Mouse (Mus musculus) MEL (cell line): ENCODE measurements around the gene Hck. TPM values are rescaled to one million over a fixed set of nuclear protein-coding genes. Genes with fewer than 3 reads are reported as not detected.

Experiments used
- DNase-seq: peaks from one replicate; pipeline ENCODE4 v3.0.0; 2011; ENCODE audit warnings: low read depth, low spot score
- H3K27ac ChIP-seq: 2 replicates; pipeline ENCODE4 v1.5.1; 2012; ENCODE audit warnings: low read depth, mild to moderate bottlenecking, control low read depth, low read length, moderate library complexity; ENCODE audit not compliant: control insufficient read depth
- H3K27me3 ChIP-seq, 2 experiments: fragments of 150-350 bp in 1 of 2; sonication (generic) in 1 of 2; 2 replicates each; pipeline ENCODE4 v1.6.1; 2012; ENCODE audit warnings: low read length in 2 of 2, mild to moderate bottlenecking in 2 of 2, improper control_type of control experiment in 1 of 2, moderate library complexity in 1 of 2; ENCODE audit not compliant: insufficient read depth in 2 of 2, control insufficient read depth in 1 of 2
- H3K36me3 ChIP-seq, 2 experiments: 2 replicates each; pipeline ENCODE4 v1.6.1; 2012 to 2014; ENCODE audit warnings: low read length in 2 of 2, improper control_type of control experiment in 1 of 2, inconsistent platforms in 1 of 2, mild to moderate bottlenecking in 1 of 2; ENCODE audit not compliant: insufficient read depth in 2 of 2, control insufficient read depth in 1 of 2
- H3K4me1 ChIP-seq, 2 experiments: fragments of 150-350 bp in 1 of 2; sonication (generic) in 1 of 2; 2 replicates each; pipeline ENCODE4 v1.6.1; 2012; ENCODE audit warnings: low read length in 2 of 2, improper control_type of control experiment in 1 of 2, mild to moderate bottlenecking in 1 of 2; ENCODE audit not compliant: insufficient read depth in 2 of 2, control insufficient read depth in 1 of 2
- H3K4me3 ChIP-seq, 2 experiments: fragments of 150-350 bp in 1 of 2; sonication (generic) in 1 of 2; 2 replicates each; pipeline ENCODE4 v1.5.1; 2012; ENCODE audit warnings: low read depth in 2 of 2, low read length in 2 of 2, mild to moderate bottlenecking in 2 of 2, moderate library complexity in 2 of 2, control low read depth in 1 of 2, improper control_type of control experiment in 1 of 2; ENCODE audit not compliant: control insufficient read depth in 1 of 2, insufficient read depth in 1 of 2
- H3K79me2 ChIP-seq: 2 replicates; pipeline ENCODE4 v1.6.1; 2012; ENCODE audit warnings: mild to moderate bottlenecking, low read length, moderate library complexity; ENCODE audit not compliant: control insufficient read depth, poor library complexity, insufficient read depth
- H3K9ac ChIP-seq: 2 replicates; pipeline ENCODE4 v1.6.1; 2012; ENCODE audit warnings: low read depth, mild to moderate bottlenecking, control low read depth, low read length, moderate library complexity; ENCODE audit not compliant: control insufficient read depth, poor library complexity, severe bottlenecking
- H3K9me3 ChIP-seq: fragments of 150-350 bp; sonication (generic); replicated peaks from 2 replicates; pipeline ENCODE4 v1.6.1; 2012; ENCODE audit warnings: mild to moderate bottlenecking, low read length, improper control_type of control experiment, moderate library complexity; ENCODE audit not compliant: insufficient read depth
- CTCF ChIP-seq, 3 experiments: IDR thresholded peaks in 2 of 3; conservative IDR thresholded peaks in 1 of 3; 2 replicates each; pipeline ENCODE4 v1.5.1; 2011 to 2012; ENCODE audit warnings: low read length in 3 of 3, low read depth in 2 of 3, mild to moderate bottlenecking in 2 of 3, improper control_type of control experiment in 1 of 3, inconsistent platforms in 1 of 3, mixed read lengths in 1 of 3, moderate library complexity in 1 of 3; ENCODE audit not compliant: control insufficient read depth in 1 of 3, insufficient read depth in 1 of 3, poor library complexity in 1 of 3, severe bottlenecking in 1 of 3
- GATA1 ChIP-seq: IDR thresholded peaks from 2 replicates; pipeline ENCODE4 v1.6.1; 2011; ENCODE audit warnings: low read depth, low read length, improper control_type of control experiment
- JUND ChIP-seq: IDR thresholded peaks from 2 replicates; pipeline ENCODE4 v1.6.1; 2011; ENCODE audit warnings: low read depth, mild to moderate bottlenecking, improper control_type of control experiment, low read length
- MAFK ChIP-seq: IDR thresholded peaks from 2 replicates; pipeline ENCODE4 v1.6.1; 2011; ENCODE audit warnings: low read depth, mild to moderate bottlenecking, low read length, improper control_type of control experiment, borderline replicate concordance
- MAZ ChIP-seq: IDR thresholded peaks from 2 replicates; pipeline ENCODE4 v1.6.1; 2012; ENCODE audit warnings: low read depth, mild to moderate bottlenecking, inconsistent platforms, low read length, improper control_type of control experiment
- MYC ChIP-seq: IDR thresholded peaks from 2 replicates; pipeline ENCODE4 v1.6.1; 2011; ENCODE audit warnings: low read depth, mild to moderate bottlenecking, low read length, improper control_type of control experiment, moderate library complexity
- POLR2AphosphoS5 ChIP-seq: IDR thresholded peaks from 2 replicates; pipeline ENCODE4 v1.6.1; 2012; ENCODE audit warnings: low read depth, borderline replicate concordance, mild to moderate bottlenecking, inconsistent platforms, low read length, moderate library complexity, mixed read lengths
- RAD21 ChIP-seq: IDR thresholded peaks from 2 replicates; pipeline ENCODE4 v1.6.1; 2011; ENCODE audit warnings: mild to moderate bottlenecking, low read depth, low read length, improper control_type of control experiment
- SIN3A ChIP-seq: IDR thresholded peaks from 2 replicates; pipeline ENCODE4 v1.6.1; 2012; ENCODE audit warnings: low read length, improper control_type of control experiment, inconsistent platforms
- SMC3 ChIP-seq: IDR thresholded peaks from 2 replicates; pipeline ENCODE4 v1.6.1; 2011; ENCODE audit warnings: low read depth, low read length, improper control_type of control experiment
- UBTF ChIP-seq: IDR thresholded peaks from 2 replicates; pipeline ENCODE4 v1.6.1; 2012; ENCODE audit warnings: low read depth, mild to moderate bottlenecking, inconsistent platforms, low read length, improper control_type of control experiment, moderate library complexity, borderline replicate concordance; ENCODE audit not compliant: insufficient read depth
- USF2 ChIP-seq, 2 experiments: IDR thresholded peaks; 2 replicates each; pipeline ENCODE4 v1.6.1; 2011 to 2012; ENCODE audit warnings: improper control_type of control experiment in 2 of 2, low read length in 2 of 2, borderline replicate concordance in 1 of 2, inconsistent platforms in 1 of 2, low read depth in 1 of 2, mild to moderate bottlenecking in 1 of 2; ENCODE audit not compliant: insufficient read depth in 1 of 2
- ZC3H11A ChIP-seq: IDR thresholded peaks from 2 replicates; pipeline ENCODE4 v1.6.1; 2012; ENCODE audit warnings: low read depth, mild to moderate bottlenecking, inconsistent platforms, low read length, improper control_type of control experiment
- ZKSCAN1 ChIP-seq: IDR thresholded peaks from 2 replicates; pipeline ENCODE4 v1.6.1; 2012; ENCODE audit warnings: low read depth, mild to moderate bottlenecking, inconsistent platforms, low read length, improper control_type of control experiment, moderate library complexity
- ZMIZ1 ChIP-seq: IDR thresholded peaks from 2 replicates; pipeline ENCODE4 v1.6.1; 2012; ENCODE audit warnings: low read depth, mild to moderate bottlenecking, inconsistent platforms, low read length, improper control_type of control experiment, moderate library complexity
- ZNF384 ChIP-seq: IDR thresholded peaks from 2 replicates; pipeline ENCODE4 v1.6.1; 2012; ENCODE audit warnings: low read depth, mild to moderate bottlenecking, inconsistent platforms, low read length, improper control_type of control experiment
- polyA plus RNA-seq, 2 experiments: library from polyadenylated mRNA; stranded (reverse) in 1 of 2; unstranded in 1 of 2; fragments of >175 nt in 1 of 2; fragments of >200 nt in 1 of 2; gene quantifications; 2 replicates each; pipeline versions ENCODE4 v1.2.1 to v1.2.4; 2012; ENCODE audit warnings: low replicate concordance in 2 of 2, low read depth in 1 of 2; ENCODE audit not compliant: insufficient read length in 2 of 2, insufficient read depth in 1 of 2, missing spikeins in 1 of 2
- total RNA-seq: library from RNA; depleted of rRNA; stranded (reverse); fragments of 300-350 nt; gene quantifications from 2 replicates; pipeline ENCODE4 v1.2.3, GENCODE M21; 2012

Gene Hck
- total and polyA plus RNA-seq, 3 experiments: not detected

GRCm38 (mm10) chr2:153145346-153145745, 37.1 kb downstream of the Hck start:
- TF ChIP-seq ZNF384: no peak
- TF ChIP-seq ZMIZ1: no peak
- Histone ChIP-seq H3K9ac (no peak overlapping the region), H3K9me3 (no peaks in the 10 kb centered on the region), H3K27ac (no peak overlapping the region), H3K27me3 (no peaks in the 10 kb centered on the region; a peak in 1 of 4 replicates), H3K36me3 (no peaks in the 10 kb centered on the region), H3K4me1 (no peaks in the 10 kb centered on the region), H3K4me3 (no peak overlapping the region), H3K79me2 (no peaks in the 10 kb centered on the region)
- DNase-seq: no peak

GRCm38 (mm10) chr2:153147236-153147635, 39.0 kb downstream of the Hck start:
- Histone ChIP-seq H3K79me2 (no peaks in the 10 kb centered on the region), H3K9me3 (no peaks in the 10 kb centered on the region), H3K36me3 (no peaks in the 10 kb centered on the region), H3K4me3 (no peak overlapping the region), H3K27ac (no peak overlapping the region), H3K9ac (no peak overlapping the region), H3K27me3 (no peaks in the 10 kb centered on the region), H3K4me1 (no peaks in the 10 kb centered on the region)
- TF ChIP-seq ZKSCAN1 (no peak), JUND (no peak), SMC3 (no peak), POLR2AphosphoS5 (no peak), USF2 (IDR thresholded peaks at IDR 0.05; ENCODE audit: borderline replicate concordance in 1 of 2, insufficient read depth in 1 of 2, low read depth in 1 of 2, low read length in 2 of 2) (no peak), MAFK (no peak)
- no peak for DNase-seq

GRCm38 (mm10) chr2:153147715-153148114, 39.4 kb downstream of the Hck start:
- TF ChIP-seq CTCF (IDR thresholded peaks at IDR 0.05 in 2 of 3, conservative IDR thresholded peaks at IDR 0.05 in 1 of 3; ENCODE audit: control insufficient read depth in 1 of 3, insufficient read depth in 1 of 3, low read depth in 2 of 3, low read length in 3 of 3, poor library complexity in 1 of 3, severe bottlenecking in 1 of 3) (peak; percentile 73 to 90 (median 84)), SMC3 (peak; percentile 97), MAZ (0 out of 2 replicates have a peak, but pooled peaks have one; percentile 33), ZMIZ1 (no peak), RAD21 (peak; percentile 88), UBTF (no peak), ZC3H11A (peak; percentile 90), GATA1 (0 out of 2 replicates have a peak, but pooled peaks have one; percentile 11), SIN3A (peak; percentile 37; the same call in 1 of the 2 replicates), MYC (no peak)
- no peaks in the 10 kb centered on the region for H3K9me3 ChIP-seq
- peak; percentile 80 for DNase-seq
- H3K4me3 ChIP-seq: no peak overlapping the region
- H3K79me2 ChIP-seq: no peaks in the 10 kb centered on the region
- H3K4me1 ChIP-seq: no peaks in the 10 kb centered on the region
- H3K36me3 ChIP-seq: no peaks in the 10 kb centered on the region
- no peak overlapping the region for H3K9ac ChIP-seq
- H3K27ac ChIP-seq: no peak overlapping the region
- H3K27me3 ChIP-seq: no peaks in the 10 kb centered on the region
